Mouse (Mus musculus) cerebellum, postnatal 4 days (tissue): ENCODE measurements around the gene Btd.

Experiments used
- DNase-seq, 2 experiments: peaks; one replicate each; pipeline ENCODE4 v3.0.0; 2022; ENCODE audit warnings: low spot score in 2 of 2, mixed read lengths in 1 of 2

Btd gene

DNA sequence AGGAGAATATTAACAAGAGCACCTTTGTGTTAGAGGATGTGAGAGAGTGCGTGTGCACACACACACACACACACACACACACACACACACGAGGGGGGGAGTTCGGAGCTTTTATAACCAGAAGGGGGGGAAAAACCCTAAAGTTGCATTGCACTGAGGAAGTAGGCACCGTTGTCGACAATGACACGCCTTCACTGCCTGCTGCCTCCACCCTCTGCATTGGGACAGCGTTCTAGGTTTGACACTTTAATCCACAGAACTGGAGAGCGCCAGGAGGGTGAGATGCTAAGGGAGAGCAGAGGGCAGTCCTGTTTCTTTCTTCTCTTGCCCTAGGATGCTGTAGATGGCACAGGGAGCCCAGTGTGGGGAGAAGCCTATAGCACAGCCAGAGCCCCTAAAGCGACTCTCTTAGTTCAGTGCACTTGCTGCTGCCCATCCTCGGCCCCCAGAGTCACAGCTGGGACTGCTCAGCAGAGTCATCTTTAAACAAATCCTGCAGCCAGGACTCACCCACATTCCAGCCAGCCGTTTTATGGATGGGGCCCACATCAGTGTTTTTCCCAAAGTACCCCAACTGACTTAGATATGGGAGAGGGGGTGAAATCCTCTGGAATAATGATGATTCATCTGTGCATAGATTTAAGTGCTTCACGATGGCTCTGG, 24.2 kb downstream of the Btd start:
- no peak for DNase-seq

DNA sequence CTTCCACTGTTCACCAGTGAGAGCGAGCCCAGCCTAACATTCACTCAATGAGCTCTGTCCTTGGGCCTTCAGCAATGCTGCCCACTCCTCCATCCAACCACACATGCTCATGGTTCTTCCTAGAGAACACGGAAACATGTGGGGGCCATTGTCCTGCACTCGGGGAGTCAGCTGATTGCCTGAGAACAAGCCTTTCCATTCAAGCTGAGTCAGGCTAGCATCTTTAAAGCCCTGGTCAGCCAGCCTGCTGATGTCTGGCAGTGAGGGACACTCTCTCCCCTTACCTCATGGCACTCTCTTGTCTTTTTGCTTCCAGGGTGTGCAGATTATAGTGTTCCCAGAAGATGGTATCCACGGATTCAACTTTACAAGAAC, 24.7 kb downstream of the Btd start:
- DNase-seq: no peak

DNA sequence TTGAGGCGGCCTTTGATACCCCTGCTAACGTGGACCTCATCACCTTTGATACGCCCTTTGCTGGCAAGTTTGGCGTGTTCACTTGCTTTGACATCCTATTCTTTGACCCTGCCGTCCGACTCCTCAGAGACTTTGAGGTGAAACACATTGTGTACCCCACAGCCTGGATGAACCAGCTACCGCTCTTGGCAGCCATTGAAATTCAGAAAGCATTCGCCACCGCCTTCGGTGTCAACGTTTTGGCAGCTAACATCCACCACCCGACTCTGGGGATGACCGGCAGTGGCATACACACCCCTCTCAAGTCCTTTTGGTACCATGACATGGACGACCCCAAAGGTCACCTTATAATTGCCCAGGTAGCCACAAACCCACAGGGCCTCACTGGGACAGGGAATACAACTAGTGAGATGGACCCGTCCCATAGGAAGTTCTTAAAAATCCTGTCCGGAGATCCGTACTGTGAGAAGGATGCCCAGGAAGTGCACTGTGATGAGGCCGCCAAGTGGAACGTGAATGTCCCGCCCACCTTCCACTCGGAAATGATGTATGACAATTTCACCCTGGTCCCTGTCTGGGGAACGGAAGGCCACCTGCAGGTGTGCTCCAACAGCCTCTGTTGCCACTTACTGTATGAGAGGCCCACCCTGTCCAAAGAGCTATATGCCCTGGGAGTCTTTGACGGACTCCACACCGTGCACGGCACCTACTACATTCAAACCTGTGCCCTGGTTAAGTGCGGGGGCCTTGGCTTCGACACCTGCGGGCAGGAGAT, 26.3 kb downstream of the Btd start:
- DNase-seq: no peak

DNA sequence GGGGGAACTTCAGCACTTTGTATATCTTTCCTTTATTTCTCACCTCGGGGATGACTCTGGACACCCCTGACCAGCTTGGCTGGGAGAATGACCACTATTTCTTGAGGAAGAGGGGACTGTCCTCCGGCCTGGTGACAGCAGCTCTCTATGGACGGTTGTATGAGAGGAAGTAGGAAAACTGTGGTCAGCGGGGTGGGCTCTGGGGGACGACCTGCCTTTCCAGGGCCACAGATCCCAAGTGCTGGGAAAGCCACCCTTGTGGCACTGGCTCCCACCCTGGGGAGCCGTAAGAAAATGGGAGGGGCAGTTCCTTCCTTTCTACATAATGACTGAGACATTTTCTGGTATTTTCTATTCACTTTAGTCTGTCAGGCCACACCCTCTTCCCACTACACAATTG, 26.9 kb downstream of the Btd start:
- DNase-seq: no peak

GRCm38 (mm10) chr14:31668326-31668725, 27.5 kb downstream of the Btd start:
- DNase-seq: no peak

- DNase-seq: no peak
Measured at GRCm38 (mm10) chr14:31669161-31669611, 28.4 kb downstream of the Btd start.

- DNase-seq: no peak
Measured at GRCm38 (mm10) chr14:31669642-31670490, 29.0 kb downstream of the Btd start.

DNA sequence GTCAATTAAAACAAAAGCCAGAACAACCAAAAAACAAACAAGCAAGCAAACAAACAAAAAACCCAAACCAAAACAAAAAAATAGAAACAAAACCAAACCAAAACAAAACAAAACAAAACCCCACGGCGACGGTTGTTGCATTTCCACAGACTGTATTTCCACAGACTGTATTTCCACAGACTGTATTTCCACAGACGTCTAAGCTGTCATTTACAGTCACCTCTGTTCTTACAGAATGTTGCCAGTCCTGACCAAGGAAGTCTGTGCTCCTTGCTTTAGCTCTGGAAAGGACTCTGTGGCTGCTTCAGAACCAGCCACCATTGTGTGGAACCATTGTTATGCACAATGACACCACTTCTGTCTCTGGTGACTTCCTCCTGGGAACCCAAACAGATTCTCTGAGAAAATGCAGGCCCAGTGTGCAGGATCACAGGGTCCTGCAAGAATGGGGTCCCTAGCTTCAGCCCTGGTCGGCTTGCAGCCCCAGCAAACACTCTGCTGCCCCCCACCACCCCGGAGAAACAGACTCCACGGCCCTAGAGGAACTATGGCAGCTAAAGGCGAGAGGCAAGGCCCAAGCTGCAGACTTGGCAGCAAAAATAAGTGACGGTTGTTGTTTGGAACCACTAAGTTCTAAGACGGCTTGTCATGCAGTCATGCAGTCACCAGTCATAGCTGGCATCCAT, 30.9 kb downstream of the Btd start:
- no peak for DNase-seq

DNA sequence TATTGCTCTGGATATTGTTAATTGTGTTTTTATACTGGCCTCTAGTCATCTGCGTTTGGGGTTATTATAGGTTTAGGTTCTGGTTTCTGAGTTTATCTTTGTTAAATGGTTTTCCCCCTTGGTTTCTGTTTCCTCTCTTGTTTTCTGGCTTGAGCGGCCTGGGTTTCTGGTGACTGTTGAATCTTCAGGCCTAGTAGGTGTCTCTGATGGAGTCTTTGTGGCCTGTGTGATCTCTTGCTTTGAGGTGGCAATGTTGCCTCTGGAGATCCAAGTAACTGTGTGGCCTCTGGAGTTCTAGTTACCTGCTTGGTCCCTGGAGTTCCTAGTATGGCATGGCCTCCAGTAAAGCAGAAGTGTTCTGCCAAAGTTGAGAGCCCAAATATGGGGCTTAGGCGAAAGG, 39.8 kb downstream of the Btd start:
- DNase-seq: no peak

- no peak for DNase-seq
Measured at GRCm38 (mm10) chr14:31681291-31681690, 40.5 kb downstream of the Btd start.

GRCm38 (mm10) chr14:31681931-31682555, 41.2 kb downstream of the Btd start:
- no peak for DNase-seq

- no peak for DNase-seq
Measured at GRCm38 (mm10) chr14:31683610-31684009, 42.8 kb downstream of the Btd start.

- no peak for DNase-seq
Measured at GRCm38 (mm10) chr14:31684343-31685040, 43.7 kb downstream of the Btd start.

- DNase-seq: no peak
Measured at GRCm38 (mm10) chr14:31685680-31686079, 44.9 kb downstream of the Btd start.

DNA sequence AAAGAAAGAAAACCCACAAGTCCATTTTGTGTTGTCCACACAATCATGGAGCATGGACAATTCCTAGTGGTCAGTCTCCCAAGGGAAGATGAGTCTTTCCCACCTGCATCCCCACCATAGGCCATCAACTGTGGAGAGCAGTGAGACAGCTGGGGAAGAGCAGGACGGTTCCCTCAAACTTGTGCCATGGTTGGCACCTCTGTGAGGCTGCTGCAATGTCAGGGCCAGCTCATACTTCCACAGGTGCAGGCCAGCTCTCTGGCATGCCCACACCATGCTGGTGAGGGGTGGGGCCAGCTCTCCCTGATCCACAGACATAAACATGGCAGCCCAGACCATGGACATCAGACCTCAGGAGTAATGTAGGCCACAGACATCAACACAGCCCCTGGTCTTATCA, 45.4 kb downstream of the Btd start:
- no peak for DNase-seq

DNA sequence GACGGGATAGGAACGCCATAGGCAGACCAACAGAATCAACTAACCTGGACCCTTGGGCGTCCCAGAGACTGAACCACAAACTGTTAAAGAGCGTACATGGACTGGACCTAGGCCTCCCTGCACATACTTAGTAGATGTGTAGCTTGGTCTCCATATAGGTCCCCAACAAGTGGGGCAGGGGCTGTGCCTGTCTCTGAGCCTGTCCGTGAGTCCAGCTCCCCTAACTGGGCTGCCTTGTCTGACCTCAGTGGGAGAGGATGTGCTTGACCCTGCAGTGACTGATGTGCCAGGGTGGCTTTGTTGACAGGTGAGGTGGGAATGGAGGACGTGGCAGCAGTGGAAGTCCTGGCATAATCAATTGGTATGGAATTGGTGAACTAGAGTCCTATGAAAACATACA, 51.7 kb downstream of the Btd start:
- DNase-seq: no peak

- no peak for DNase-seq
Measured at GRCm38 (mm10) chr14:31696206-31696984, 55.6 kb downstream of the Btd start.

- no peak for DNase-seq
Measured at GRCm38 (mm10) chr14:31696985-31697303, 56.1 kb downstream of the Btd start.

DNA sequence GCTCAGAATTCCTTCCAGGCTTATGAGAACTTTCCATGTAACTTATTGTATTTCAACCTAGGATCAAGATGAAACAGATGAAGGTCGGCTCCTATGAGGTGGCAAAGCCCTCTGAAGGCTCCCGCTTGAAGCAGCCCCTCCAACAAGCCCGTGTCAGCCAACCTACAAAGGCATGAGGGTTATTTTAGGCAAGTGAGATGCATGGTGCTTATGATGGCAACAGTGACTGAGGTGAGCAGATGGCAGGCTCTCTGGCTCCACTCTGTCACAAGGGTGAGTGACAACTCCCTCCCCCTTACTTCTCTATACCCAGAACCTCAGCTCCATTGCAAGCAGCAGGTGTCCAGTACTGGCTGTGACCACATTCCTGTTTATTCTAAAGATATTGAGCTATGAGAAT, 56.5 kb downstream of the Btd start:
- no peak for DNase-seq

DNA sequence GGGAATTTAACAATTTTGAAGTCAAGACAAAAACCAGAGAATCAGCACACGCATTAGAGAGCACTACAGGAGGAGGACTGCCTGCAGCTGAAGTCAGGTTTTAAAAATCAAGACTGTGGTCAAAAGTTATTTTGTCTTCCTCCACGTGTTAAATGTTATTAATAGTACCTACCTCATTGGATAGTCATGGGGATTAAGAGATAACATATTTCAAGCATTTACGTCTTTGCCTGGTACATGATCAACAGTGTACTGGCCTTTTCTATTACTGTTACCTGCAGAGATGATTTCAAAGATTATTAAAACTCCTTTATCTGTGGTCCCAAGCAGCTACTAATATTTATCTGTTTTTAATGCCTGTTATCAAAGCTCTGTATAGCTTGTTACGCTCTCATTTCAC, 56.9 kb downstream of the Btd start:
- no peak for DNase-seq
